Mouse (Mus musculus) CD8-positive naive resting alpha-beta T cell, adult 2 months (primary cell): ENCODE data around the gene Mettl1.

ENCODE experiments used
- DNase-seq, 2 experiments: peaks; one replicate each; pipeline ENCODE4 v3.0.0; 2022; ENCODE audit warnings: low read depth in 2 of 2, low spot score in 2 of 2

The Mettl1 gene

DNA sequence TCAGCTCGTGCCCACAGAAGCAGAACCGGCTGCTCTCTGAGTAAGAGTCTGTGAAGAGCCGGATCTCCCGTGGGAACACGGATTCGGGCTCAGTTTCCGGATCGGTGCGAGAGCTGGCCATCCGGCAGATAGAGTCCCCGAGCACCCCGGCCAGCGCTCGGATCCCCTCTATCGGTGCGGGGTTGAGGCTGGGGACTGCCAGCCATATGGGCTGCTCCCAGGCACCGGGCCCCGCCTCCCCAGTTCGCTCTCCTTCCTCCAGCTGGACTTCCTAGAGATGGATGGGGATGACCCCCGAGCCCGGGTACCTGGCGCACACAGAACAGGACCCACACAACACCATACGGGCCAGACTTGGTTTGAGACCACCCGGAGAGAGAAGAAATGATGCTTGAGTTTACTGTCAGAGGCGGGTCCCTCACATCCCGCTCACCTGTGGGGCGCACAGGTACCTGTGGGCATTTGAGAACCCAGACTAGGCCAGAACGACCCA is at the start of gene Mettl1, which contains the start of gene Eef1akmt3:
Gene Mettl1, plus strand, starts transcription at position 141 of the 493 bp plus-strand sequence.
Gene Eef1akmt3, minus strand, starts transcription at position 240 of the 493 bp plus-strand sequence.
- peak; percentile 25 to 28 for DNase-seq

GRCm38 (mm10) chr10:126991676-126992075 is 49.5 kb upstream of the Mettl1 start:
- no peak for DNase-seq

DNA sequence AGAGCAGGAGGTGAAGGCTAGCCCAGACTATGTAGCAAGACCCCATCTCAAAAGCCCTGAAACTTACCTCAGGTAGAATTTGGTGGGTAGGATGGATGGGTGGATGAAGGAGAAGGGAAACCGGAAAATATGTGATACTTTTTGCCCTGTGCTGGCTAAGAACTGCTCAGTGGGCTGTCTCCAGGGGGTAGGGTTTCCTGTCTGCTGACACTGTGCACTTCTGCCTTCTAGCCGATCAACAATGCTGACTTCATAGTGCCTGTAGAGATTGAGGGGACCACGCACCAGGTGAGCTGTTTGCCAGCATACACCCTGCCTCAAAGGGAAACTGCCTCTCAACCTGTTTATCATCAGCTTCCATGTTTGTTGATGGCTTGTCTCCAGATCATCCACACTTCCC is 47.6 kb upstream of the Mettl1 start:
- DNase-seq = no peak

DNA sequence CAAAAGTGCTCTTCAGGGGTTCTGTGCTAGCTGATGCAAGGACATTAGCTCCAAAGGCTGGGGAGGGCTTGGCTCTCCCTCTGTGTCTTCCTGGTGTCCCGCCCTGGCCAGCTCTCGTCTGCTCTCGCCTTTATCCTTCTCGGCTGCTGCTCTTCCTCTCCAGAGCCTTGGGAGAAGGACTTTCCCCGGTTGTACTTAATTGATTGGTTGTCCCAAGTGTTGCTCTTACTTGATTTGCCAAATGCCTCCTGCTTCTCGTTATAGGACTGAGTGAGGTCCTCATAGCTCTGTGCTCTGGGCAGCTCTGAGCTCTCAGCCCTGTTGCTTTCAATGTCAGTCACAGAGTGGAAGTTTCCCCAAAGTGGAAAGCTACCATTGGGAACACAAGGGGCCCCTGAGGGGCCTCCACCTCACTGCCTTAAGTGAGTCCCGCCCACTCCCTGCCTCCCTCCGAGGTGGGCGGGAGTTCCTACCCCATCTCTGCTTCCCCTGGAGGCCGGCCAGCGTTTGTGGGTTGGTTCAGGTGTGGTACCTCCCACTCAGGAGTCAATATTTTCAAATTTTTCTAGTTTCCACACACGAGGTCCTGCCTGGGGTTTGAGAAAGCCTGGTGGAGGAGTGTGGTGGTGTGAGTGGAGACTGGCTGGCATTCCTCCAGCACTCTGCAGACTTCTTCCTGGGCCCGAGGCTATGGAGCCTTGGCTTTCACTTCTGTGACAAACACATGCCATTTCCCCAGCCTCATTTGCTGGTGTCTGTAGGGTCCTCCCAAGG is 43.7 kb upstream of the Mettl1 start:
- no peak for DNase-seq

DNA sequence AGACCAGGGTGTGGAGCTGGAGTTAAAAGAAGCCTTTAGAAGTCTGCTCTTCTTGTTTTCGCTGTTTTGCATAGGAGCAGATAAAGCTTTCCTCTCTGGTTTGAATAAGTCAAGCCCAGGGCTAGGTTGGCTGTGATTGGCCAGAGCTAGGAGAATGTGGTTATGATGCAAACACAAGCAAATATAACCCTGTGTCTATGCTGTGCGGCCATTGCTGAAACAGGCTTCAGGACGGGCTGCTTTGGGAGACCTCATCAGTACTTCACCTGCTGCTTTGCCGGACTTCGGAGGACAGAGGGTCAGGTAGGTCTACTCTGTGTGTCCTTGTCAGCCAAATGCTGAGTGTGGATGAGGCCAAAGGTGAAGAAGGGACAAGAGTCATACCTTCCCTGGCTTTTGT is 40.7 kb upstream of the Mettl1 start, which contains the start of gene Avil:
Gene Avil, plus strand, starts transcription at position 181 of the 400 bp plus-strand sequence.
- no peak for DNase-seq

DNA sequence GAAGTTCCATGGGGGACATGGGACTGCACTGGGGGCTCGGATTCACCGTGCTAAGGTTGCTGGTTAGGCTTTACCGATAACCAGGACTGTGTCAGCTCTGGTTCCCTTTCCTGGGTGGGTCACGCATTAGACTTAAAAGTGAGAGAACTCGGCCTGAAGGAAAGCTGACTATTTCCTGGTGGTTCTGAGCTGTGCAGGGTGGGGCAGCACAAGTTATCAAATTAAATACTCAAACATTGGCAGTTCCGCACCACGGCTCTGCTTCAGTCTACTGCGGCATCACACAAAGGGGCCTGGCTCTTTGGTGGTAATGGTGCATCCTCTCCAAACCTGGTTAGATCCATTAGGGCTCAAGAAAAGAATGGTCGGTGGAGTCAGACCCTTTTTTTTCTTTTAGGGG is 39.9 kb upstream of the Mettl1 start:
- DNase-seq = no peak

- no peak for DNase-seq
Measured at GRCm38 (mm10) chr10:127002056-127002455, 39.2 kb upstream of the Mettl1 start.

DNA sequence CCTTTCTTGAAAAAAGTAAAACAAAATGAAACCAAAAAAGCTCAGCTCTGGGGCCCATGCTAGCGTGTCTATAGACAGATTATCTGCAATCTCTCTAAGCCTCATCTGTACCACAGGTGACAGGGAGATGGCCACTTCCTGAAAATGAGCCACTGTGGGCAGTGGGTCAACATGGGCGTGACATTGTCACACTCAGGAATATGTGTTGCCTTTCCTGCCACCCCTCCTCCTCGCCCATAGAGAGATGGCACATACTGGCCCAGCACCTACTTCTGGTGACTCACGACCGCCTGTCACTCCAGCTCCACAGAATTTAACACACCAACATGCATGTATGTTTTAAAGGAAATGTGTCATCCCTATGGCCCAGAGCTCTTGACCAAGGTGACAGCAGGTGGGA is 38.4 kb upstream of the Mettl1 start:
- DNase-seq = no peak

- no peak for DNase-seq
Measured at GRCm38 (mm10) chr10:127003334-127003733, 37.9 kb upstream of the Mettl1 start.

- DNase-seq = no peak
Measured at GRCm38 (mm10) chr10:127003806-127004205, 37.4 kb upstream of the Mettl1 start.

DNA sequence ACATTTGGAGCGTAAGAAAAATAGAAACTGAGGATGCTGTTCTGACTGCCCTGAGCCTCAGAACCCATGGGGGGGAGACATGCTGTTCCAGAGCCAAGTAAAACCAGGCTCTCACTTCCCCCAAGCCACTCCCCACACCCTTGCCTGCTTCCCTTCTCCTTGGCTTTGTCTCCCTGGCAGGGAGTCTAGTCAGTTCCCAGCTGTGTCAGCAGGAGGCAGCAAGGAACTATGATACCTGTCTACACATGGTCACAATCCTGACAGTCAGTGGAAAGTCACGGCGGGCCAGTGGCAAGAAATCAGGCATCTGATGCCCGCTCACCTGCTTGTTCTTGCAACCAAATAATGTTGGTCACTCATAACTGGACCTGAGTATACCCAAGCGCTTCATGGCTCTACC is 24.7 kb upstream of the Mettl1 start:
- no peak for DNase-seq

DNA sequence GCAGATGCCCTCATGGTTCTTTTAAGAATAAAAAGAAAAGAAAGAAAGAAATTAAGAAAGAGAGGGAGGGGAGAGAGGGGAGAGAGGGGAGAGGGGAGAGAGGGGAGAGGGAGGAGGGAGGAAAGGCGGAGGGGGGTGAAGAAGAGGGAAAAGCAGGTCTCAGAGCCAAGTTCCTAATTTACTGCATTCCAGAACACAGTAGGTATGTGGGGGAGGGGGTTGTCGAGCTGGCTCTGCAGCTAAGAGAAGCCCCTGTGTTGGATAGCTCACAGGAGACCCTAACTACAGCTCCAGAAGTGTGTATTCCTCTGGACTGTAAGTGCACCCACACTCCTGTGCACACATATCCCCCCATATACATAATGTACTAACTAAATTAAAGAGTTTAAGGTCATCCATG is 24.1 kb upstream of the Mettl1 start:
- no peak for DNase-seq

GRCm38 (mm10) chr10:127018422-127018821 is 22.8 kb upstream of the Mettl1 start:
- no peak for DNase-seq

DNA sequence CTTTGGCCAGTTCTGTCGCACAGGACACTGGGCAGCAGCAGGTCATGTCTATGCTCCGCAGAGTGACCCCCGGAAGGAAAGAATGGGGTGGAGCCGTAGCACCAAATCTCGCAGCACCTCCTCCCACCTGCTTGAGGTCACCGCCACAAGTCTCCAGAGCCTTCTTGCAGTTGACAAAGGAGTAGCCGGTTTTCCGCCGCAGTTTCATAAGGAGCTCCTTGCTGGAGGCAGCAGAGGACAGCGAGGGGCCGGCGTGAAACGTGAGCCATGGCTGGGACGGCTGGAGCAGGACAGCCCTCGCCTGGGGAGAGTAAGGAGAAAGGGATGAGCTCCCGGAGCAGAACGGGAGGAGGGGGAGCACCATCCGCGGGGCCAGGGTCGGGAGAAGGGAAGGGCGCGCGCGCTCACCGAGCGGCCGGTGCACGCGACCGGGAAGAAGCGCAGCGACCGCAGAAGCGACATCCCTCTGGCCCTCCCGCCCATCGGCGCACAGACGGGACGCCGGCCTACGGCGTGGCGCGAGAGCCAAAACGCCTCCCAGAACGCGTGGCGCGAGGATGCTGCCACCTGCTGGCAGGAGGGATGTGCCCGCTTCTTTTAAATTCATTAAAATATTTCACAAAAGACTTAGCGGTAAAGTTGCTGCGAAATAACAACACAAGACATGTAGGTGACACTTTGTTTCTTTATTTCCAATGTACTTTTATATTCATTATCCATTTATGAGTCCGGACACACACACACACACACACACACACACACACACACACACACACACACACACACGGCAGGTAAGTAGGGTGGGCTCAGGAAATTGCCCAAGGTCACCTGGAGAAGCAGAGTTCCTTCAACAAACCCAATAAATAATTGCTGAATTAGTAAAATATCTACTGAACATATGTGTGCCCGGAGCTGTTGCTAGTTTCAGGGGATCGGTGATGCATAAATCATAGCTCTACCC is 10.6 kb upstream of the Mettl1 start, which contains the start of gene Tsfm:
Gene Tsfm, minus strand, starts transcription at position 505 of the 961 bp plus-strand sequence.
- peak; percentile 82 to 86 for DNase-seq

DNA sequence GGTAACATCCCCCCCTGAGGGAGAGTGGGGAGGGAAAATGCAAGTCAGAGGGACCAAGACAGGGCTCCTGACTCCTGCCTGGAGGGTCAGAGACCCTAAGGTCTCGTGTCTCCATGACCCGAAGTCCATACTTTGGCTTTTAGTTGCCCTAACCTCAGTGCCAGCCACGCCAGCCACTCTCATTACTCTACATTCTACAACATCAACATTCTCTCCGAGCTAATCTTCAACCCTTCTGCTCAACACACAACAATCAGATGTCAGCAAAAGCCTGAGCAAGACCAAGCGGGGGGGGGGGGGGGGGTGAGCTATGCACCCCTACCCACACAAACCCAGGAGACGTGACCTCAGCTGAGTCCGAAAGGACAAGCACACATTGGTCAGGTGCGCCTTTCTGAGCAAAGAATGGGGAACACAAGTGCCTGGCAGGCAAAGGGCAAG is 7.9 kb upstream of the Mettl1 start:
- no peak for DNase-seq

DNA sequence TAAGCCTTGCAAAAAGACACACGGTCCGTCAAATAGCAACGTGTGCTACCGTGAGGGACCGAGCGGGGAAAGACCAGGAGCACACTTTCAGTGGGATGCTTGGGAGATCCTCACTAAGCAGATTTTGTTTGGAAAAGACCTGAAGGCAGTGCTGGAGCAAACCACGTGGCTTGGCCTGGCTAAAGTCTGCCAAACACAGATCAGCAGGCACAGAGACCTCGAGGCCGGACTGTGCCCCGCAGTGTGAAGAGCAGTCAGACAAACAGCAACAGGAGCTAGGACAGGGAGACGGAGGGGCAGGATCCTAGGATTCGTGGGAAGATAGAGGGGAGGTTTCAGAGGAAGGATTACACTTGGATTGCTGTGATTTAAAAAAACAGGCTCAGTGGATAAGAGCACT is 4.9 kb upstream of the Mettl1 start:
- no peak for DNase-seq

DNA sequence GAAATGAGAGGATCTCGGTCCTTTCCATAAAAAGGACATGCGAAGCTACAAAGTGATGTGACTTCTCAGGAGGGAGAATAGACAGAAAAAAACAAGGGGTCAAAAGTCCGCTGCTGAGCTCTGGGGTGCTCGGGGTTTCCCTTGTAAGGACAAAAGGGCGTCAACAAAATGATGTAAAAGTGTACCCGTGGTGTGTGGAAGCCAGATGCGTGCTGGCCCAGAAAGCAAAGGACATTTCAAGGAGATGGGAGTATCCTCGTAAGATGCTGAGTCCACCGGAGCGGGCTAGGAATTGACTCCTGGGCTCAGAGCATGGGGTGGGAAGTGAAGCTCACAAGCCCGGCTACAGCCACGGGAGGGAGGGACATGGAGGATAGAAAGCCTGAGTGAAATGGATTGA is 3.6 kb upstream of the Mettl1 start:
- DNase-seq = no peak

GRCm38 (mm10) chr10:127040569-127041214 is 522 bp upstream of the Mettl1 start:
- DNase-seq = no peak

DNA sequence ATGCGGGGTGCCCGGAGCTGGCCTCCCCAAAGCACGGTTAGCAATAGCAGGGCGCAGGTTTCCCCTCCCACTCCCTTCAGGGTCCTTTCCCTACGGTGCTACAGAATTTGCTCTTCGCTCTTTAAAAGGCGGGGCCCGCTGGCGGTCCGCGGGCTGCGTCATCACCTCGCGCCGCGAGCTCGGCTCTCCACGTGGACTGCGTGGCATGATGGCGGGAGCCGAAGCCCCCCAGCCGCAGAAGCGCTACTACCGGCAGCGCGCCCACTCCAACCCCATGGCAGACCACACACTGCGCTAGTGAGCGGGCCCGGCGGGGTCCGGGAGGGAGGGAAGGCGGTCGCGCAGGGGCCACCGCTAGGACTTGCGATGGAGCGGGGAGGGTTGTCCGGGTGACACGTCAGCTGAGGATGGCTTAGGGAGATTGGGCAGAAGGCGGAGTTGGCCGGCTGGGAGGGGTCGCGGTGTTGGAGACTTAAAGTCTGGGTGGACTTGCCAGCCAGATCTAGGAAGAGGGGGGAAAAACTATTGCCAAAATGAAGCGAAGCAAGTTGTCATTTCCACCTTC is 642 bp downstream of the Mettl1 start:
- peak; percentile 75 to 85 for DNase-seq

DNA sequence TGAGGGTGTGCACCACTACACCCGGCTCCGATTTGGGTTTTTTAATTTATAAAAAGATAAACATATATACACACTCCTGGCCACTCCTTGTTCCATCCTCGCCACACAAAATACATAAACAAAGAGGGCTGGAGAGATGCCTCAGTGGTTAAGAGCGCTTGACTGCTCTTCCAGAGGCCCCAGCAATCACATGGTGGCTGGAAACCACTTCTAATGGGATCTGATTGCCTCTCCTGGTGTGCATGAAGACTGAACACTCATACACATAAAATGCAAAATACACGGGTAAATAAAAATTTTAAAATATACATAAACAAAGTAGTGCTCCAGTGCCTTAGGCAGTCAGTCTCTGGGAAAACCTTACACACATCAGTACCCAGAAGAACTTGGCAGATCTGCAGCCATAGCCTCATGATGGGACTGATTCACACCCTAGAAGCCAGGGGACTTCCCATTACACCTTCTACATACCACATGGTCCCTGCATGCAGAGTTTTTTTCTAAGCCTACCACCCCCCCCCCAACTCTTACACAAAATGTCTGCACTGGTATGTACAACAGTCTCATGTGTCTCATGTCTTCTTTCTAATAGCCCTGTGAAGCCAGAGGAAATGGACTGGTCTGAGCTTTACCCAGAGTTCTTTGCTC is 1.4 kb downstream of the Mettl1 start:
- DNase-seq = no peak
